11 mouse cellular contexts compared by ENCODE assay signal in genomic region chr8:111596485-111596821, GRCm38 (mm10). TPM values are rescaled to one million over a fixed set of nuclear protein-coding genes. Genes with fewer than 3 reads are reported as not detected.
A peak's percentile ranks its signal among the peaks of the same experiment; 100 is the strongest.
DNase-seq lines count a peak whose midpoint lies in the region; ATAC-seq lines count a peak whose summit lies in the region.
"Had no signal": no experiment of that assay in that cellular context is flagged by ENCODE, and none has a peak within 500 bp of the region (broad histone marks: within the 10 kb centered on the region; RNA-seq: fewer than 3 reads in every experiment).

No protein-coding gene starts in this region.

- intact Hi-C loops in heart, postnatal 10 days (cut with DNase I), result loop anchor here (5.0 kb wide), 1 partner anchor 39 kb away; no protein-coding TSS in a partner anchor

- no peak for ATAC-seq in heart, embryonic 14.5 days (ENCODE audit: insufficient number of reproducible peaks, insufficient read depth, low FRiP score, low read depth)
- no peak for ATAC-seq in lung, embryonic 16.5 days (ENCODE audit: low read depth)
- no peak for ATAC-seq in intestine, embryonic 15.5 days
- ATAC-seq in neural tube, embryonic 13.5 days (ENCODE audit: low read depth), result no peak
- ATAC-seq in CD4-positive, CD25-positive, alpha-beta regulatory T cell, adult 4 months, result no peak

- no peaks in the 10 kb centered on the region for H3K36me3 ChIP-seq in heart, embryonic 14.5 days (ENCODE audit: control insufficient read depth, insufficient read depth, low read length)
- H3K36me3 ChIP-seq in lung, embryonic 16.5 days (ENCODE audit: control insufficient read depth, insufficient read depth, low read length), result no peaks in the 10 kb centered on the region
- no peaks in the 10 kb centered on the region for H3K36me3 ChIP-seq in intestine, embryonic 15.5 days
- H3K36me3 ChIP-seq in neural tube, embryonic 13.5 days, result no peaks in the 10 kb centered on the region

- DNase-seq in heart, postnatal 10 days, result no peak
- DNase-seq in lung, postnatal 36 days, result no peak
- no peak for DNase-seq in ovary, postnatal 14 days (ENCODE audit: low spot score)
- DNase-seq: retina, postnatal 1 day had no signal

- no peaks in the 10 kb centered on the region for H3K9me3 ChIP-seq in heart, embryonic 14.5 days (ENCODE audit: control insufficient read depth, low read length)
- H3K9me3 ChIP-seq in lung, embryonic 16.5 days (ENCODE audit: control insufficient read depth, low read length), result no peaks in the 10 kb centered on the region
- H3K9me3 ChIP-seq in intestine, embryonic 15.5 days, result no peaks in the 10 kb centered on the region
- H3K9me3 ChIP-seq in neural tube, embryonic 13.5 days, result no peaks in the 10 kb centered on the region

- WGBS in heart, embryonic 14.5 days, result 7% methylated on average over 3 of the region's 3 CpGs
- 10% methylated on average over 3 of the region's 3 CpGs for WGBS in lung, embryonic 16.5 days
- WGBS in intestine, embryonic 15.5 days, result 46% methylated on average over 3 of the region's 3 CpGs
- WGBS in neural tube, embryonic 13.5 days, result 56% methylated on average over 3 of the region's 3 CpGs

- H3K9ac ChIP-seq in heart, embryonic 14.5 days (ENCODE audit: low read length), result peak overlapping the region; percentile 1; the same call in 1 of the 2 replicates
- H3K9ac ChIP-seq in lung, embryonic 16.5 days (ENCODE audit: low read length), result no peak overlapping the region
- H3K9ac ChIP-seq in intestine, embryonic 15.5 days, result no peak overlapping the region
- H3K9ac ChIP-seq in neural tube, embryonic 13.5 days, result 0 out of 2 replicates have a peak overlapping the region, but pooled peaks have one; percentile 8

- no peak overlapping the region for H3K4me3 ChIP-seq in heart, embryonic 14.5 days (ENCODE audit: control insufficient read depth in 1 of 2, insufficient read depth in 1 of 2, low read depth in 1 of 2, low read length in 2 of 2)
- no peak overlapping the region for H3K4me3 ChIP-seq in lung, embryonic 16.5 days (ENCODE audit: low read length)
- no peak overlapping the region for H3K4me3 ChIP-seq in intestine, embryonic 15.5 days (replicated peaks)
- H3K4me3 ChIP-seq in neural tube, embryonic 13.5 days, result no peak overlapping the region

- H3K4me1 ChIP-seq in heart, embryonic 14.5 days (ENCODE audit: control insufficient read depth in 2 of 2, insufficient read depth in 2 of 2, low read length in 2 of 2), result peaks cover 32 to 79% of the 10 kb centered on the region in 2 experiments
- H3K4me1 ChIP-seq in lung, embryonic 16.5 days (replicated peaks; ENCODE audit: control insufficient read depth, insufficient read depth, low read length), result peaks cover 46% of the 10 kb centered on the region
- peaks cover 34% of the 10 kb centered on the region for H3K4me1 ChIP-seq in intestine, embryonic 15.5 days (replicated peaks)
- H3K4me1 ChIP-seq in neural tube, embryonic 13.5 days (replicated peaks), result peaks cover 69% of the 10 kb centered on the region

- H3K27ac ChIP-seq in heart, embryonic 14.5 days (replicated peaks in 1 of 2; ENCODE audit: control insufficient read depth in 1 of 2, insufficient read depth in 1 of 2, low read depth in 2 of 2, low read length in 2 of 2), result peak overlapping the region; percentile 74 to 78
- peak overlapping the region; percentile 73 for H3K27ac ChIP-seq in lung, embryonic 16.5 days (ENCODE audit: low read length)
- H3K27ac ChIP-seq in intestine, embryonic 15.5 days, result peak overlapping the region; percentile 73
- peak overlapping the region; percentile 72 for H3K27ac ChIP-seq in neural tube, embryonic 13.5 days (replicated peaks)

- no peaks in the 10 kb centered on the region for H3K27me3 ChIP-seq in heart, embryonic 14.5 days (ENCODE audit: control insufficient read depth, insufficient read depth, low read length)
- H3K27me3 ChIP-seq in lung, embryonic 16.5 days (ENCODE audit: control insufficient read depth, insufficient read depth, low read depth, low read length), result no peaks in the 10 kb centered on the region
- H3K27me3 ChIP-seq in intestine, embryonic 15.5 days (replicated peaks), result no peaks in the 10 kb centered on the region
- H3K27me3 ChIP-seq in neural tube, embryonic 13.5 days, result no peaks in the 10 kb centered on the region
- H3K27me3 ChIP-seq: CH12.LX had no signal

- H3K4me2 ChIP-seq in heart, embryonic 14.5 days (ENCODE audit: low read length), result peak overlapping the region; percentile 62
- H3K4me2 ChIP-seq in lung, embryonic 16.5 days (ENCODE audit: low read depth, low read length), result peak overlapping the region; percentile 31
- peak overlapping the region; percentile 33; the same call in 1 of the 2 replicates for H3K4me2 ChIP-seq in intestine, embryonic 15.5 days (replicated peaks)
- no peak overlapping the region for H3K4me2 ChIP-seq in neural tube, embryonic 13.5 days
- H3K4me2 ChIP-seq: midbrain, embryonic 11.5 days had no signal

RNA-seq across cellular contexts. Expression of gene Ldhd, which starts 33.7 kb away (rescaled TPM):
- polyA plus RNA-seq in heart, embryonic 14.5 days (2014; fragmentation: Nextera tagmentation; extraction: Ambion mirVana), result 0.74 and 0.85 TPM in 2 replicates
- 1 to 10 TPM; 6.0 to 6.2 TPM for total RNA-seq in heart, postnatal 10 days (2021)
- polyA plus RNA-seq in lung, embryonic 16.5 days (2015; fragmentation: Nextera tagmentation; extraction: Ambion mirVana), result 1.1 and 1.6 TPM in 2 replicates
- 1.6 and 1.8 TPM in 2 replicates for polyA plus RNA-seq in intestine, embryonic 15.5 days (2015; fragmentation: Nextera tagmentation; extraction: Ambion mirVana)
- polyA plus RNA-seq in neural tube, embryonic 13.5 days (2015; fragmentation: Nextera tagmentation; extraction: Ambion mirVana), result 0.40 and 0.68 TPM in 2 replicates
- polyA plus RNA-seq in CD4-positive, CD25-positive, alpha-beta regulatory T cell, adult 4 months (2017; shearing (Covaris generic)), result 1 to 10 TPM in 1 of 2 experiments, under 1 TPM in 1; 0.98 to 2.0 TPM

RNA-seq across cellular contexts. Expression of gene Zfp1, which starts 46.7 kb away (rescaled TPM):
- 14.6 and 17.5 TPM in 2 replicates for polyA plus RNA-seq in heart, embryonic 14.5 days (2014; fragmentation: Nextera tagmentation; extraction: Ambion mirVana)
- 10 to 100 TPM in 1 of 2 experiments, 1 to 10 TPM in 1; 9.5 to 10.3 TPM for total RNA-seq in heart, postnatal 10 days (2021)
- 19.8 and 19.9 TPM in 2 replicates for polyA plus RNA-seq in lung, embryonic 16.5 days (2015; fragmentation: Nextera tagmentation; extraction: Ambion mirVana)
- 14.9 and 15.7 TPM in 2 replicates for polyA plus RNA-seq in intestine, embryonic 15.5 days (2015; fragmentation: Nextera tagmentation; extraction: Ambion mirVana)
- 22.0 and 29.5 TPM in 2 replicates for polyA plus RNA-seq in neural tube, embryonic 13.5 days (2015; fragmentation: Nextera tagmentation; extraction: Ambion mirVana)
- polyA plus RNA-seq in CD4-positive, CD25-positive, alpha-beta regulatory T cell, adult 4 months (2017; shearing (Covaris generic)), result 10 to 100 TPM; 41.3 to 41.7 TPM

Comparison
In these comparisons a context has a peak if more than half of its experiments do, and no peak if none do; other contexts are left out.
1. H3K9ac ChIP-seq: peak in heart, embryonic 14.5 days (single experiment) and neural tube, embryonic 13.5 days (single experiment); none in lung, embryonic 16.5 days (single experiment) and intestine, embryonic 15.5 days (single experiment).
2. Peak in every context shown above with its lines, with median percentiles within 50 percentile points of each other: H3K27ac ChIP-seq.